Mouse (Mus musculus) heart, adult 8-10 months (tissue): Measurements from ENCODE around the gene Raf1. TPM values are rescaled to one million over a fixed set of nuclear protein-coding genes. Genes with fewer than 3 reads are reported as not detected.

ENCODE experiments used
- total RNA-seq, 4 experiments: library from RNA; stranded (reverse); gene quantifications; 2 replicates each; pipeline ENCODE4 v1.2.4; 2022

The Raf1 gene
- total RNA-seq, 4 experiments from 2014 or later, result 97.6 to 104 (median 102) TPM

Other genes starting within 250 kb of the Raf1 start
- 10 to 100 TPM in 1 of 4 experiments, 1 to 10 TPM in 3; 7.5 to 12.0 (median 7.6) TPM for gene Tsen2, start 132.0 kb downstream of the Raf1 start, total RNA-seq
- 1 to 10 TPM in 1 of 4 experiments, under 1 TPM in 3; 0.52 to 1.1 (median 0.71) TPM for gene Mkrn2os, start 84.1 kb downstream of the Raf1 start, total RNA-seq
- gene Mkrn2, start 74.7 kb downstream of the Raf1 start, total RNA-seq, result 10 to 100 TPM; 35.2 to 42.7 (median 39.5) TPM
- 1 to 10 TPM in 1 of 4 experiments, under 1 TPM in 3; 0.41 to 1.0 (median 0.60) TPM for gene Tmem40, start 85.8 kb upstream of the Raf1 start, total RNA-seq
- 10 to 100 TPM; 77.2 to 97.7 (median 87.6) TPM for gene Cand2, start 97.9 kb upstream of the Raf1 start, total RNA-seq
- 100 to 1,000 TPM; 586 to 697 (median 628) TPM for gene Rpl32, start 132.1 kb upstream of the Raf1 start, total RNA-seq
- gene Efcab12, start 161.8 kb upstream of the Raf1 start, total RNA-seq, result under 1 TPM; 0.20 to 0.53 (median 0.36) TPM
- 1 to 10 TPM in 3 of 4 experiments, under 1 TPM in 1; 0.98 to 1.5 (median 1.1) TPM for gene Mbd4, start 176.7 kb upstream of the Raf1 start, total RNA-seq
- gene Ift122, start 176.8 kb upstream of the Raf1 start, total RNA-seq, result 1 to 10 TPM; 8.5 to 10.0 (median 9.0) TPM